Mouse (Mus musculus) brain, embryonic 18.5 days (tissue): Measurements from ENCODE around the gene Hist1h2ah.
A peak's percentile ranks its signal among the peaks of the same experiment; 100 is the strongest.
"Not testable (repeated sequence)": the region's sequence is repeated elsewhere in the genome, so short reads cannot be mapped to it uniquely, and the experiment has no call there.

Experiments
- DNase-seq: peaks from one replicate; pipeline ENCODE4 v3.0.0-alpha.2; 2012; ENCODE audit warnings: low read depth, low spot score

Gene Hist1h2ah

GRCm38 (mm10) chr13:22035267-22036148, at the start of gene Hist1h2ah, which contains the start of gene Hist1h2bk:
Hist1h2ah (minus strand) TSS chr13:22035568.
Hist1h2bk (plus strand) TSS chr13:22035870.
- peak; percentile 94 for DNase-seq

GRCm38 (mm10) chr13:22084140-22084539, 48.8 kb upstream of the Hist1h2ah start, which contains the start of gene Vmn1r188:
Vmn1r188 (plus strand) TSS chr13:22084440.
- DNase-seq, result not testable (repeated sequence)

- DNase-seq, result no peak
Measured at GRCm38 (mm10) chr13:22063468-22063867, 28.1 kb upstream of the Hist1h2ah start.

GRCm38 (mm10) chr13:22061422-22061821, 26.1 kb upstream of the Hist1h2ah start:
- no peak for DNase-seq

DNA sequence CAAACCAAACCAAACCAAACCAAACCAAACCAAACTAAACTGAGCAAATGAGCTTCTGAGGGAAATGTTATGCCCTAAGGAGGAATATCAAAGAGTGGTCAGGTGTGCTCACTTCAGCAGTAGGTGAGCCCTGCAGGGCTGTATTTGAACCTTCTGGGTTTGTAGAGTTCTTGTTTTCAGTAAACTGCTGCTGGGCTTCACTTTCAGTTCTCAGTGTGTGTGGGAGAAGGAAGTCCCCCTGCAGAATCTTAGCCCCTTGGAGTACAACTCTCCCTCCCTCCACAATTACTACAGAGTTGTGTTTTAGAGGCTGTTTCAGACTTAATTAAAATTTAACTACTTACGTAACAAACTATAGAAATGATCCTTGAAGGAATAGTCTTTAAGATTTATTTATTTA, 18.4 kb upstream of the Hist1h2ah start:
- DNase-seq, result no peak

DNA sequence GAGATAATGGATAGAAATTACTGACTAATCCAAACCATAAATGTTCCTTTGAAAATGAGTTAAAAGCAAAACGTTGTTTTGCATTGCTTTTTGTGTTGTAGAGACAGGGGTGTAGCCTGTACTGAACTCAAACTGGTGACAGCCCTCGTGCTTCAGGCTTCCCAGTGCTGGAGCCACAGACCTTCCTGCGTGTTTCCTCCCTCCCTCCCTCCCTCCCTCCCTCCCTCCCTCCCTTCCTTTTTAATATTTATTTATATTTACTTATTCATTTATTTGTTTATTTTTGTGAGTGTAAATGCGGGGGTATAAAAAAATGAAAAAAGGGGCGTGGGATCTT, 16.1 kb upstream of the Hist1h2ah start:
- no peak for DNase-seq

DNA sequence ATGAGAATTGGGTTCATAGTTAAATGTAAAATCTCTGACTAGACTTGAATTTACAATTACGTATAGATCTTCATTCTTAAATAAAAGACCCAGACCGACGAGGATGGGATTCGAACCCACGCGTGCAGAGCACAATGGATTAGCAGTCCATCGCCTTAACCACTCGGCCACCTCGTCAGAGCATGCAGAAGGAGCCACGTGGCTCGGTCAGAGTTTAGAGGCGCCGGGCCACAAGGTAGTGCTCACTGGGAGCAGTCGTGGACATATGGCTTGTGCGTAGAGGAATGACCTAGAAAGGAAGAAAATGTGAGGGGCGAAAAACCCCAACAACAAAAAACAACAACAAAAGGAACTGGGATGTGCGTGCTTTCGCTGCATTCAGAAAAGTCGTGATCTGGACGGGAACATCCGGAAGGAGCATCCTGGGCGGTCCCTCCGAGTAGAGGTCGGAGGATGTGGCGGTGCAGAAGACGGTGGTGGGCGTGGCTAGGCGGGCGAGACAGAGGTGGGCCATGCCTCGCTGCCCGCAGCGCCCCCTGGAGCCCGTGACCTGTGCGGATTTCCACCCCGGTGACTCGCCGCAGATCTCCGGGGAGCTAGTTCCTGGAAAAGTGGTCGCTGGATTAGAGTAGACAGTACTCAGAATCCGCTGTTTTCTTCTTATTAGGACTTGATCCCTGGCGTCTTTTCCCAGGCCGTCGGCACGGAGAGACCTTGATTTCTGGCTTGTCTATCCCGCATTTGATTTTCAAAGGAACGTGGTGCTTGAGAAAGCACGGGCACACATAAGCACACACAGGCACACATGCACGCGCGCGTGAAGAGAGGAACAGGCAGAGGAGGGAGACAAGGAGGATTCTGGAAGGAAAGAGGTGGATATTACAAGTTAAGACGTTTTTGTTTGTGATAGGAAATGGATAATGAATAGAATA, 15.5 kb upstream of the Hist1h2ah start:
- no peak for DNase-seq

DNA sequence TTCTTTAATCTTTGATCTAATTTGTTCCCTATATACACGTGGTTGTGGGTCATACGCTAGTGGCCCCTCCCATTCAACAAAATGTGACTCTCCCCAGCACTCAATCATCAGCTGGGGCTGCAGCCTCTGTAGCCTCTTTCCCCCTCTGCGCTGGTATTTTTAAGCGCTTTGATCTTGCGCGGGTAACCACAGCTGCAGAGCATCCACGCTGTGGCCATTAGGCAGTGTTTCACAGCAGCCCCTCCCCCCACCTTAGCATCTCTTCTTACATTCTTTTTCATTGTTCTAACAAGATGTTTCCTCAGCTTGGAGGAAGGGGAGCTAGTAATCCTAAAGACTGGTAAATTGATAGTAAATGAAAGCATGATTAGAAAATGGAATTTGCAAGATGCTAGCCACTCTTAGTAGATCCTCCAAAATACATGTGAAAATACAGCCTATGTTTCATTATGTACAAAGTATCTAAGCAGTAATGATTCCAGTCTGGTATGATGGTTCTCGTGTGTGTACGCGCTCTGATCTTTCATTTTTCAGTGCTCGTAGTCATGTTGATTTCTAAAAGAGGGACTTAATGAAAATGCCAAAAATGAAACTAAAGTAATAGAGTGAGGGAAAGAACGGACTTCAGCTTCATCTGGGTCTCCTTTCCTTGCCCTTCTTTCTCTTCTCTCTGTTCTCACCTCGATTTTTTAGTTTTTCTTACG, 14.5 kb upstream of the Hist1h2ah start:
- no peak for DNase-seq

- DNase-seq, result no peak
Measured at GRCm38 (mm10) chr13:22049041-22049440, 13.7 kb upstream of the Hist1h2ah start.

GRCm38 (mm10) chr13:22045311-22045710, 9.9 kb upstream of the Hist1h2ah start:
- DNase-seq, result no peak

DNA sequence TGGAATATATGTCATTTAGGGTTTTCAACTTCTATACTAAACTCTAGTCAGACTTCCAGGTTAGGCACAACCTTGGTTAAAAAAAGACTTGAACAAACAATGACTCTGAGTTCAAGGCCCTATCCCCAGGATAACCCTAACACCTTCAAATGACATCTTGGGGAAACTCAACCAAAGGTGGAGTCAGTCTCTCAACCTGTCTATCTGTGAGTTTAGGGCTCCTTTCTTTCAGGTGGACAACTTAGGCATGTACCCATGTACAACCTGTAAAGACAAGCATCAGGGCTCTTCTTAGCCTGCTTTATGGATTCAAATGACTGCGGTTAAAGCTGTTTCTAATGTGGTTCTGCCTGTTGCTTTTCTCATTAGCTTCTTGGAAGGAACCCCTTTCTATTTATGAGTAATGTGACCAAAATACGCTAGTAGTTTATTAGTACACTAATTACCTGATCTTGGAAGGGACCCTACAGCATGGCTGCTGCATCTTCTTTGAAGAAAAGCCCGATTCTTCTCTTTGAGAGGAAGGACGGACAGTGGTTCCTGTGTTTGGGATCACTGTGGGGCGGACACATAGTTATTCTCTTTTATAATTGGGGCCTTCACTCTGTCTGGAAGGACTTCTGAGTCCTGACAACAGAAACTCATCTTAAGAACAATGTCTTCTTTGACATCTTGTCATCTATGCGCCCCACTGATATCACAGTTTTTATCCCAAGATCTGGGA, 9.2 kb upstream of the Hist1h2ah start:
- DNase-seq, result no peak

GRCm38 (mm10) chr13:22043503-22044431, 8.4 kb upstream of the Hist1h2ah start:
- DNase-seq, result no peak

GRCm38 (mm10) chr13:22042568-22043502, 7.5 kb upstream of the Hist1h2ah start, which contains the start of the genes Hist1h2ag and Hist1h2bj:
Hist1h2ag (minus strand) TSS chr13:22042944.
Hist1h2bj (plus strand) TSS chr13:22043214.
- DNase-seq, result peak; percentile 98

- no peak for DNase-seq
Measured at GRCm38 (mm10) chr13:22041651-22042567, 6.5 kb upstream of the Hist1h2ah start.

DNA sequence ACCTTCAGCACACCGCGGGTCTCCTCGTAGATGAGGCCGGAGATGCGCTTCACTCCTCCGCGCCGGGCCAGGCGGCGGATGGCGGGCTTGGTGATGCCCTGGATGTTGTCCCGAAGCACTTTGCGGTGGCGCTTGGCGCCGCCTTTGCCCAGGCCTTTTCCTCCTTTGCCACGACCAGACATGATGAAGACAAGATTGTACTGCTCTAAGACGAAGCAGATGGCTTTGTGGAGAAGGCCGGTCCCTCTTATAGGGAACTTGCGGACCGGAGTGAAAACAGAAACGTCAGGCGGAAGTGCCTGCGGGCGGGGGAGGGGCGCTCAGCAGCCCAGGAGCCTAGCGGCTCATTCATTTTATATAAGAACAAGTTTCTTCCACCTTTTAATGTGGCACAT, 5.8 kb upstream of the Hist1h2ah start, which contains the start of gene Hist1h4i:
Gene Hist1h4i (minus strand): TSS at position 221 of the 395 bp plus-strand sequence.
- not testable (repeated sequence) for DNase-seq

DNA sequence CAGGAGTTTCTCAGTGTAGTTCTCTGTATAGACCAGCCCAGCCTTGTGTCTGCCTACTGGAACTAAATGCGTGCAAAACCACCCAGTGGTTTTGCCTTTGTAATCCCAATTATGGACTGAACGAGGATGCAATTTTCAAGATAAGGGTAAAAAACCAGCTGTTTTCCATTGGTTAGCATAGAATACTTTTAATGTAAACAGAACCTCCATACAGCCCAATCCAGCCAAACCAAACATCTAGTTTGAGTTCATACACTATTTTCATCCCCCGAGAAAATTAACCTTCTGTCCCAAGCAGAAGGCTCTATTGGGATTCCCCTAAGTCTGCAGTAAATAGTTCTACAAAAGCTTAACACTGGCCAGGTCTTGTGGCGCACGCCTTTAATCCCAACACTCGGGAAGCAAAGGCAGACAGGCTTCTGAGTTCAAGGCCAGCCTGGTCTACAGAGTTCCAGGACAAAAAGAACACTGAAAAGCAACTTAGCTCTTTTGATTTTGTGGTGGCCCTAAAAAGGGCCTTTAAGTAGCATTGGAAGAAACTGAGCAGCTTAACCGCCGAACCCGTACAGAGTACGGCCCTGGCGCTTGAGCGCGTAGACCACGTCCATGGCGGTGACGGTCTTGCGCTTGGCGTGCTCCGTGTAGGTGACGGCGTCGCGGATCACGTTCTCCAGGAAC, 5.2 kb upstream of the Hist1h2ah start:
- DNase-seq, result no peak

GRCm38 (mm10) chr13:22039951-22040463, 4.6 kb upstream of the Hist1h2ah start:
- DNase-seq, result no peak
